Mouse (Mus musculus) spleen, adult 2 months (tissue): ENCODE data around the gene Gm12248.
"Not testable (repeated sequence)": the region's sequence is repeated elsewhere in the genome, so short reads cannot be mapped to it uniquely, and the experiment has no call there.

Source experiments
- CTCF ChIP-seq: fragments of 200-500 bp; IDR thresholded peaks from 2 replicates; pipeline ENCODE4 v1.5.1; 2011; ENCODE audit warnings: mild to moderate bottlenecking, inconsistent platforms; ENCODE audit not compliant: insufficient read depth, insufficient read length, insufficient replicate concordance; ENCODE audit errors: extremely low read depth
- POLR2A ChIP-seq: fragments of 200-500 bp; IDR thresholded peaks from 2 replicates; pipeline ENCODE4 v1.6.1; 2011; ENCODE audit warnings: low read depth, low read length, inconsistent platforms

DNA sequence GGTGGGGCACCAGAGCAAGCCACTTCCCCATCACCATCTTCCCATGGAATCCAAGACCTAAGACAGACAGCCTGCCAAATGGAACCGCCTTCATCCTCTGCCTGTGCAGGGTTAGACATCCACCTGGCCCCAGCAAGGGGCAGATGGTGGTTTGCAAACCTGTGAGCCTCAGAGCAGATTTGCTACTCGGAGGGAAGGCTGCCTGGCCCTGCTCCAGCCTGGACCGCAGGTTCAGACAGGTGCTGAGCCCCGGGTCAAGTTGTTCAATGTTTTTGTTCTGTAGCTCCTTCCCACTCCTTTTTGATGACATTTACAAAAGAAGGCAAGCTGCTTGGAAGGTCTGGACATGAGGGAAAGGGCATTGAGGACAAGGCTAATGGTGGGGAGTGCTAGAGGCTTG, 31.7 kb downstream of the Gm12248 start:
- not testable (repeated sequence) for TF ChIP-seq POLR2A, CTCF
